Mouse (Mus musculus) spleen, adult 2 months (tissue): Measurements from ENCODE around the gene Slc4a1.

Source experiments
- CTCF ChIP-seq: fragments of 200-500 bp; IDR thresholded peaks from 2 replicates; pipeline ENCODE4 v1.5.1; 2011; ENCODE audit warnings: mild to moderate bottlenecking, inconsistent platforms; ENCODE audit not compliant: insufficient read depth, insufficient read length, insufficient replicate concordance; ENCODE audit errors: extremely low read depth
- POLR2A ChIP-seq: fragments of 200-500 bp; IDR thresholded peaks from 2 replicates; pipeline ENCODE4 v1.6.1; 2011; ENCODE audit warnings: low read depth, low read length, inconsistent platforms

DNA sequence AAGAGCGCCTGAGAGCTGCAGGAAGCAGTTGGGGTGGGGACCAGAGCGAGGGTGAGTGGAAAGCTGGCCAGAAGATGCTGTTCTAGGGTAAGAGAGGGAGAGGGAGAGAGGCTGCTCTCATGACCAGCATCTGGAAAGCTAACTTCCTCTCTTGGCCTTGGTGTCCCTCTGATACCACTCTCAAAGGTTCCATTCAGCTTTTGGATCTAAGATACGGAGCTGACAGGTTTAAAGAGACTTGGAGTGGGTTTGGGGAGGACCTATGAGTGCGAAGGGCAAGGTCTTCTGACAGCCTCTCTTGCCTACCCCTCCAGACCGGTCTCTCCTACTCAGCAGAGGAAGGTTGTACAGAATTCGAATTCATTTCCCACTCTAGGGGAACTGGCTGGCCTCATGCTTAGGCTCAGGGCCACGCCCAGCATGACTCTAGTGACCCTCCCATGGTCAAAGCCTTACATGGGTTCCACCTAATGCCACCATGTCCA lies 17.9 kb downstream of the Slc4a1 start:
- TF ChIP-seq CTCF (no peak), POLR2A (no peak)
